Mouse (Mus musculus): ENCODE data around the gene Hip1. TPM values are rescaled to one million over a fixed set of nuclear protein-coding genes. Genes with fewer than 3 reads are reported as not detected.

The Hip1 gene
- total RNA-seq, 1 experiment = 42.9 TPM

DNA sequence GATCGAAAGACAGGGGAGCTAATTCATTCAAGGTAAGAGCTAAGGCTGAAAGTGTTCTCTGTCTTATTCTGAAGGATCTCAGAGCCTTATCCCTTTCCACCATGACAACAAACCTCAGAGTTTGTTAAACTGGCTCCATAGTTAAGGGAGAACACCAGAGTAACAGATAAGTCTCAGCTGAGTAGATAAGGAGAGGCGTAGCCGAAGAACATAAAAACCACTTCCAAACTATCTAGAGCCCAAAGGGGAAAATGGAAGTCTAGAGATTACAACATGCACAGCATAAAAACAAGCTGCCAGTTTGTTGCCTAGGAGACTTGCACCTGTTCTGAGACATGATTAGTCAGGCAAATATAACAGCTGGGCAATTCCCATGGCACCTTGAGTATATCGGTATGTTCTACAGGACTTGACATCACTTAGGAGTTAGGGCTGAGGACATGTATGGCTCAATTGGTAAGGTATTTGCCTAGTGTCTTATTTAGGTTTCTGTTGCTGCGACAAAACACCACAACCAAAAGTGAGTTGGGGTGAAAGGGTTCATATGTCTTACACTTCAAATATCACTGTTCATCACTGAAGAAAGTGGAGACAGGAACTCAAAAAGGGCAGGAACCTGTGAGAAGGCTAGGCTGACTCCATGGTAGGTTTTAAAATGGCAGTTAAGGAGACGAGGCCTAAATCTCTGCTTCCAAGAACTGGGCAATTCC, 22.8 kb upstream of the Hip1 start:
- H3K4me1 ChIP-seq (ENCODE audit: control insufficient read depth in 2 of 2, insufficient read depth in 2 of 2, low read length in 2 of 2, poor library complexity in 1 of 2) = no peaks in the 10 kb centered on the region
- TF ChIP-seq CHD2 (IDR thresholded peaks at IDR 0.05; ENCODE audit: low read depth, low read length) (no peak), HCFC1 (IDR thresholded peaks at IDR 0.05; ENCODE audit: borderline replicate concordance, insufficient read depth, low read length) (no peak), MAFK (IDR thresholded peaks at IDR 0.05; ENCODE audit: insufficient read depth, low read depth, low read length) (no peak), ZC3H11A (IDR thresholded peaks at IDR 0.05; ENCODE audit: borderline replicate concordance, low read depth, low read length) (no peak), ZNF384 (IDR thresholded peaks at IDR 0.05; ENCODE audit: low read depth, low read length) (no peak)
- in situ Hi-C loops (cut with MboI; ENCODE audit: low sequenced_read_pairs in 2 of 2, unreplicated experiment in 2 of 2) = no loop called here
- no peak overlapping the region for H3K27ac ChIP-seq (ENCODE audit: insufficient read depth, low read depth, low read length, poor library complexity, severe bottlenecking)
- no peaks in the 10 kb centered on the region for H3K9me3 ChIP-seq (ENCODE audit: control insufficient read depth, insufficient read depth, low read depth, low read length)
- no peaks in the 10 kb centered on the region for H3K36me3 ChIP-seq (ENCODE audit: control insufficient read depth, insufficient read depth, low read length, poor library complexity, severe bottlenecking)
- no peak overlapping the region for H3K4me3 ChIP-seq (ENCODE audit: insufficient read depth in 1 of 2, low read depth in 1 of 2, low read length in 2 of 2, poor library complexity in 1 of 2, severe bottlenecking in 1 of 2)
- no peak for DNase-seq (ENCODE audit: low read depth, low spot score)
- H3K9ac ChIP-seq (ENCODE audit: insufficient read depth, low read depth, low read length, poor library complexity, severe bottlenecking) = no peak overlapping the region

DNA sequence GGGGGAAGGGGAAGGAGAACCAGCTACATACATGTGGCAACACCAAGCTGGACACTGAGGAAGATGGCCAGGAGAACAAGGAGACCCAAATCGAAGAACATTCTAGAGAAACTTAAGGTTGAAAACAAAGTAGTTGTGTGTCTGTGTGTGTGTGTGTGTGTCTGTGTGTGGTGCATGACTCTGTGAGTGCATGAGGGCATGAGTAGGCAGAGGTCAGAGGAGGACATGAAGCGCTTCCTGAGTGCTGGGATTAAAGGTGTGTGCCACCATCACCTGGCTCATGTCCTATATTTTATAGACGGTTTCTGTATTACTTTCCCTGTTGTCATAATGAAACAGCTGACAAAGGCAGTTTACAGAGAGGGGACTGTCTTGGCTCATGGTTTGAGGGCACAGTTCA, 18.5 kb upstream of the Hip1 start, which contains the start of gene Ccl26:
Gene Ccl26 (minus strand): TSS at position 101 of the 400 bp plus-strand sequence.
- H3K4me3 ChIP-seq (ENCODE audit: insufficient read depth in 1 of 2, low read depth in 1 of 2, low read length in 2 of 2, poor library complexity in 1 of 2, severe bottlenecking in 1 of 2) = no peak within 1 kb of the TSS
- in situ Hi-C loops (cut with MboI; ENCODE audit: low sequenced_read_pairs in 2 of 2, unreplicated experiment in 2 of 2) = no loop called here
- DNase-seq (ENCODE audit: low read depth, low spot score) = no peak
- H3K36me3 ChIP-seq (ENCODE audit: control insufficient read depth, insufficient read depth, low read length, poor library complexity, severe bottlenecking) = no peaks in the 10 kb centered on the region
- peaks cover 4% of the 10 kb centered on the region for H3K9me3 ChIP-seq (ENCODE audit: control insufficient read depth, insufficient read depth, low read depth, low read length)
- H3K4me1 ChIP-seq (ENCODE audit: control insufficient read depth in 2 of 2, insufficient read depth in 2 of 2, low read length in 2 of 2, poor library complexity in 1 of 2) = no peaks in the 10 kb centered on the region
- TF ChIP-seq MAFK (IDR thresholded peaks at IDR 0.05; ENCODE audit: insufficient read depth, low read depth, low read length) (no peak), ZNF384 (IDR thresholded peaks at IDR 0.05; ENCODE audit: low read depth, low read length) (no peak), ZC3H11A (IDR thresholded peaks at IDR 0.05; ENCODE audit: borderline replicate concordance, low read depth, low read length) (no peak), HCFC1 (IDR thresholded peaks at IDR 0.05; ENCODE audit: borderline replicate concordance, insufficient read depth, low read length) (no peak), CHD2 (IDR thresholded peaks at IDR 0.05; ENCODE audit: low read depth, low read length) (no peak)
- H3K27ac ChIP-seq (ENCODE audit: insufficient read depth, low read depth, low read length, poor library complexity, severe bottlenecking) = no peak within 1 kb of the TSS
- no peak within 1 kb of the TSS for H3K9ac ChIP-seq (ENCODE audit: insufficient read depth, low read depth, low read length, poor library complexity, severe bottlenecking)

DNA sequence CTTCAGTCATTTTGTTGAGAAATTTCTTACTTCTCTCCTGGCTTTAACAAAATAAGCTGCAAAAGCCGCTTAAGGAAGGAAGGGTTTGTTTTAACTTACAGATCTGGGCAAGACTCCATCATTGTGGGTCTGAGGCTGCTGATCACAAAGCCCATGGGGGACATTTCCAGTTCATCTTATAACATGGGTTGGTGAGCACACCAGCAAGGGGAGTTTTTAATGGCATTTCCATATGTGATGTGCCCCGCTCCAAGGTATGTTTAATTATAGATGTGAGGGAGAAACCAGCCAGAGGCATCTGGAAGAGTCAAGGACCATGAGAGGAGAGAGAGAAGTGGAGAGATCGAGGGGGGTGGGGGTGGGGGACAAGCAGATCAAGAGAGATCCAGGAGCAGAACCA, 12.8 kb upstream of the Hip1 start:
- Histone ChIP-seq H3K4me1 (ENCODE audit: control insufficient read depth in 2 of 2, insufficient read depth in 2 of 2, low read length in 2 of 2, poor library complexity in 1 of 2) (no peaks in the 10 kb centered on the region), H3K9me3 (ENCODE audit: control insufficient read depth, insufficient read depth, low read depth, low read length) (peaks cover 4% of the 10 kb centered on the region), H3K9ac (ENCODE audit: insufficient read depth, low read depth, low read length, poor library complexity, severe bottlenecking) (no peak overlapping the region), H3K36me3 (ENCODE audit: control insufficient read depth, insufficient read depth, low read length, poor library complexity, severe bottlenecking) (no peaks in the 10 kb centered on the region), H3K27ac (ENCODE audit: insufficient read depth, low read depth, low read length, poor library complexity, severe bottlenecking) (no peak overlapping the region), H3K4me3 (ENCODE audit: insufficient read depth in 1 of 2, low read depth in 1 of 2, low read length in 2 of 2, poor library complexity in 1 of 2, severe bottlenecking in 1 of 2) (no peak overlapping the region)
- TF ChIP-seq ZC3H11A (IDR thresholded peaks at IDR 0.05; ENCODE audit: borderline replicate concordance, low read depth, low read length) (no peak), MAFK (IDR thresholded peaks at IDR 0.05; ENCODE audit: insufficient read depth, low read depth, low read length) (no peak), ZNF384 (IDR thresholded peaks at IDR 0.05; ENCODE audit: low read depth, low read length) (no peak), HCFC1 (IDR thresholded peaks at IDR 0.05; ENCODE audit: borderline replicate concordance, insufficient read depth, low read length) (no peak), CHD2 (IDR thresholded peaks at IDR 0.05; ENCODE audit: low read depth, low read length) (no peak)
- in situ Hi-C loops (cut with MboI; ENCODE audit: low sequenced_read_pairs in 2 of 2, unreplicated experiment in 2 of 2) = no loop called here
- no peak for DNase-seq (ENCODE audit: low read depth, low spot score)

DNA sequence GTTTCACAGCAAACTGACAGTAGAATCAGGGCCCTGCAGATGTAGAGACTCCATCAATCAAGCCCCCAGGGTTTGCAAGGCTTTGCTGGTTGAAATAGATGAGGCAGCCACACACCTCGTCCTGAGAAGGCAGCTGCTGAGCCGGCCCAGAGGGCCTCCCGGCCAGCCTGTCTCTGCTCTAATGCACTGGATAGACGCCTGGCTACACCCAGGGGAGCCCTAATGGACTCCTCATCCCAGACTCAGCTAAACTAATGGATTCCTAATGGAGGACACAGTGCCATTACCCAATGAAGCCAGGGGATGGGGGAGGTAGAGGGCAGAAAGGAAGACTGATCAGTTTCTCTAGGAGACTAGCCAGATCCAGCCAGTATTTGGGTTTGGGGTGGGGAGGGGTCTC, 12.1 kb upstream of the Hip1 start:
- H3K9me3 ChIP-seq (ENCODE audit: control insufficient read depth, insufficient read depth, low read depth, low read length) = peaks cover 4% of the 10 kb centered on the region
- no peaks in the 10 kb centered on the region for H3K36me3 ChIP-seq (ENCODE audit: control insufficient read depth, insufficient read depth, low read length, poor library complexity, severe bottlenecking)
- DNase-seq (ENCODE audit: low read depth, low spot score) = no peak
- no peak overlapping the region for H3K27ac ChIP-seq (ENCODE audit: insufficient read depth, low read depth, low read length, poor library complexity, severe bottlenecking)
- H3K9ac ChIP-seq (ENCODE audit: insufficient read depth, low read depth, low read length, poor library complexity, severe bottlenecking) = no peak overlapping the region
- in situ Hi-C loops (cut with MboI; ENCODE audit: low sequenced_read_pairs in 2 of 2, unreplicated experiment in 2 of 2) = no loop called here
- TF ChIP-seq CHD2 (IDR thresholded peaks at IDR 0.05; ENCODE audit: low read depth, low read length) (no peak), HCFC1 (IDR thresholded peaks at IDR 0.05; ENCODE audit: borderline replicate concordance, insufficient read depth, low read length) (no peak), ZNF384 (IDR thresholded peaks at IDR 0.05; ENCODE audit: low read depth, low read length) (no peak), ZC3H11A (IDR thresholded peaks at IDR 0.05; ENCODE audit: borderline replicate concordance, low read depth, low read length) (no peak), MAFK (IDR thresholded peaks at IDR 0.05; ENCODE audit: insufficient read depth, low read depth, low read length) (no peak)
- no peak overlapping the region for H3K4me3 ChIP-seq (ENCODE audit: insufficient read depth in 1 of 2, low read depth in 1 of 2, low read length in 2 of 2, poor library complexity in 1 of 2, severe bottlenecking in 1 of 2)
- H3K4me1 ChIP-seq (ENCODE audit: control insufficient read depth in 2 of 2, insufficient read depth in 2 of 2, low read length in 2 of 2, poor library complexity in 1 of 2) = no peaks in the 10 kb centered on the region
